Mouse (Mus musculus): Measurements from ENCODE around the gene Atat1. TPM values are rescaled to one million over a fixed set of nuclear protein-coding genes. Genes with fewer than 3 reads are reported as not detected.
"Not testable (repeated sequence)": the region's sequence is repeated elsewhere in the genome, so short reads cannot be mapped to it uniquely, and the experiment has no call there.

Gene Atat1
- 100 to 1,000 TPM; 285 to 292 TPM for total RNA-seq (2021)

GRCm38 (mm10) chr17:35909919-35910369 lies at the start of gene Atat1:
TSS of gene Atat1 (minus strand) at chr17:35910075.
- intact Hi-C loops (cut with DNase I): no loop called here
- peak; percentile 97 for DNase-seq

- intact Hi-C loops (cut with DNase I): no loop called here
- no peak for DNase-seq
Measured at GRCm38 (mm10) chr17:35958533-35959223, 48.8 kb upstream of the Atat1 start.

- DNase-seq: no peak
- intact Hi-C loops (cut with DNase I): no loop called here
Measured at GRCm38 (mm10) chr17:35954665-35955064, 44.8 kb upstream of the Atat1 start.

GRCm38 (mm10) chr17:35952559-35952958 lies 42.7 kb upstream of the Atat1 start:
- DNase-seq; intact Hi-C loops (cut with DNase I): not testable (repeated sequence)

GRCm38 (mm10) chr17:35950946-35951345 lies 41.1 kb upstream of the Atat1 start:
- intact Hi-C loops (cut with DNase I); DNase-seq: not testable (repeated sequence)

- no peak for DNase-seq
- intact Hi-C loops (cut with DNase I): no loop called here
Measured at GRCm38 (mm10) chr17:35939941-35940340, 30.1 kb upstream of the Atat1 start.

GRCm38 (mm10) chr17:35939108-35939507 lies 29.2 kb upstream of the Atat1 start:
- intact Hi-C loops (cut with DNase I): no loop called here

GRCm38 (mm10) chr17:35937700-35938348 lies 27.9 kb upstream of the Atat1 start:
- DNase-seq: peak; percentile 39

More at GRCm38 (mm10) chr17:35939108-35939507, 29.2 kb upstream of the Atat1 start:
- no peak for DNase-seq

GRCm38 (mm10) chr17:35935763-35936162 lies 25.9 kb upstream of the Atat1 start:
- DNase-seq; intact Hi-C loops (cut with DNase I): not testable (repeated sequence)

More at GRCm38 (mm10) chr17:35937700-35938348, 27.9 kb upstream of the Atat1 start:
- intact Hi-C loops (cut with DNase I): no loop called here

GRCm38 (mm10) chr17:35932608-35933007 lies 22.7 kb upstream of the Atat1 start:
- intact Hi-C loops (cut with DNase I): no loop called here
- DNase-seq: no peak

- intact Hi-C loops (cut with DNase I): no loop called here
- DNase-seq: no peak
Measured at GRCm38 (mm10) chr17:35930627-35931026, 20.8 kb upstream of the Atat1 start.

GRCm38 (mm10) chr17:35929534-35929933 lies 19.7 kb upstream of the Atat1 start:
- DNase-seq: no peak
- intact Hi-C loops (cut with DNase I): no loop called here

GRCm38 (mm10) chr17:35927471-35927870 lies 17.6 kb upstream of the Atat1 start:
- DNase-seq: no peak
- intact Hi-C loops (cut with DNase I): loop anchor here (2.0 kb wide), 1 partner anchor 29 kb away; no protein-coding TSS in a partner anchor

- no peak for DNase-seq
- intact Hi-C loops (cut with DNase I): no loop called here
Measured at GRCm38 (mm10) chr17:35923281-35923680, 13.4 kb upstream of the Atat1 start.

- intact Hi-C loops (cut with DNase I): no loop called here
- DNase-seq: no peak
Measured at GRCm38 (mm10) chr17:35922566-35922965, 12.7 kb upstream of the Atat1 start.

GRCm38 (mm10) chr17:35921710-35922109 lies 11.8 kb upstream of the Atat1 start:
- no peak for DNase-seq
- intact Hi-C loops (cut with DNase I): no loop called here

GRCm38 (mm10) chr17:35920862-35921562 lies 11.1 kb upstream of the Atat1 start:
- intact Hi-C loops (cut with DNase I): no loop called here
- DNase-seq: no peak

GRCm38 (mm10) chr17:35920384-35920783 lies 10.5 kb upstream of the Atat1 start:
- no peak for DNase-seq
- intact Hi-C loops (cut with DNase I): no loop called here

GRCm38 (mm10) chr17:35919864-35920301 lies 10.0 kb upstream of the Atat1 start:
- no peak for DNase-seq
- intact Hi-C loops (cut with DNase I): no loop called here

GRCm38 (mm10) chr17:35919060-35919715 lies 9.3 kb upstream of the Atat1 start:
- DNase-seq: peak; percentile 96
- intact Hi-C loops (cut with DNase I): no loop called here
